Mouse (Mus musculus): Measurements from ENCODE around the gene Cfap57. TPM values are rescaled to one million over a fixed set of nuclear protein-coding genes. Genes with fewer than 3 reads are reported as not detected.

The Cfap57 gene
- polyA plus RNA-seq (2015; fragmentation: Nextera tagmentation; extraction: Ambion mirVana), result 0.25 and 0.39 TPM in 2 replicates

DNA sequence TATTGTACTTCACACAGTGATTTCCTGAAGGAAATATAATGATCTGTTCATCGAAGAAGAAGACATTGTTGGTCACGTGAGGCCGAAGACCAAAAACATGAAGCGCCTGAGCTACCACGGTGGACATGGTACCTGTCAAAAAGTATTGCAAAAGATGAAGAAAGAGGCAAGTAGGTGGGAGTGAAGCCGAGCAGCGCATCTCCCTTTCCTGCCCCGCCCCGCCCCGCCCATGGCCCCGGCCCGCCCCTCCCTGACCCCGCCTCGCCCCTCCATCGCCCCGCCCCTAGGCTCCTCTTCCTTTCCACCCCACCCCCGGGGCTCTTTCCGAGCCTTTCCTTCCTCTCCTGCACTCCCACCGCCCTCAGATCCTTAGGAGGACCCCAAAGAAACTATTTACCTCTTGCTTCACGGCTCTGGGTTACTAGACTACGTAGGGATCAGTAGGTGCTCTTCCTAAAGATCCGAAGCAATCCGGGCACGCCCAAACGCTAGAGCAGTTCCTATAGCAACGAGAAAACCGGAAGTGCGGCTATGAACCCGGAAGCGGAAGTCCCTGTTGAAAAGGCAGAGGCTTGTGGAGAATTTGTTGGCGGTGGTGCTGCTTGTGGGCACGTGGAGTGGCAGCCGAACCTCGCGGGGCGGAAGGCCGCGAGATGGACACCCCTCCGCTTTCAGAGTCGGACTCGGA is at the start of gene Cfap57, which contains the start of gene Ebna1bp2:
TSS of gene Cfap57 (minus strand) at position 499 of the 688 bp plus-strand sequence.
TSS of gene Ebna1bp2 (plus strand) at position 521 of the 688 bp plus-strand sequence.
- H3K27ac ChIP-seq, result peak within 1 kb of the TSS; percentile 32; the same call in 1 of the 2 replicates
- H3K4me2 ChIP-seq, result peak within 1 kb of the TSS; percentile 89
- peaks cover 11% of the 10 kb centered on the region for H3K4me1 ChIP-seq (replicated peaks)
- peak within 1 kb of the TSS; percentile 69 for H3K4me3 ChIP-seq
- peak within 1 kb of the TSS; percentile 70 for H3K9ac ChIP-seq
- H3K27me3 ChIP-seq, result no peaks in the 10 kb centered on the region
- peaks cover 22% of the 10 kb centered on the region for H3K36me3 ChIP-seq
- 1% methylated on average over 32 of the region's 41 CpGs for WGBS
- H3K9me3 ChIP-seq (replicated peaks), result no peaks in the 10 kb centered on the region
- ATAC-seq (replicated peaks; ENCODE audit: insufficient number of reproducible peaks, insufficient read depth, low FRiP score, low read depth), result peak; percentile 84

DNA sequence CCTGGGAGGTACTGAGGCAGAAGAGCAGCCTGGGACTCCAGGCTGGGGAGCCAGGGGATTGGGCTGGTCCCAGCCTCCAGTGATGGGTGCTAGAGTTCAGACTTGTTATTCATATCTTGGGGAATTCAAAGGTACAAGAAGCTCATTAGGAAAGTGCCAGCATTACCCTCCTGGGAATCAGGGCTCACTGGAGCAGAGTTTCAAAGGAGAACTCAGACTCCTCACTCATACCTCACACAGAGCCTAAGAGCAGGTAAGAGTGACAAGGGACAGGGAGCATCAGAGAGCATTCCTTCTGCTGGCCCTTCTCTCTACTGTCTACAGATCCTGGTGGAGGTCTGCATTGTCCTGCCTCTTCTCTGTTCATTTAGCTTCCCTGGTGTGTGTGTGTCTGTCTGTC is 38.1 kb upstream of the Cfap57 start, which contains the start of gene Olfr62:
TSS of gene Olfr62 (plus strand) at position 301 of the 400 bp plus-strand sequence.
- no peaks in the 10 kb centered on the region for H3K9me3 ChIP-seq (replicated peaks)
- no peak for ATAC-seq (replicated peaks; ENCODE audit: insufficient number of reproducible peaks, insufficient read depth, low FRiP score, low read depth)

DNA sequence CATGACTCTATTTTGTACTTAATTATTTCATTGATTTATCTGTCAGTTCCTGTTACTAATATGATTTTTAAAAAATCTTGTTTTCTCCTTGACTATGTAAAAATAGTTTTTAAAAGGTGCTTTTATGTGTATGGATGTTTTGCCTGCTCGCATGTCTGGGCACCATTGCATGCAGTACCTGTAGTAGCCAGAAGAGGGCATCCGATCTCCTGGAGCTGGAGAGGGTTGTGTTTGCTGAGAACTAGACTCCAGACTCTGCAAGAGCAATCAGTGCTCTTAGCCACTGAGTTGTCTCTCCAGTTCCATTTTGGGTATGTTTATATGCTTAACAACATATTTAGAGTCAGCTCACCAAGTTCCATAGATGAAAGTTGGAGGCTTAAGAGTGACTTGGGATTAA is 24.7 kb upstream of the Cfap57 start:
- Histone ChIP-seq H3K4me2 (no peak overlapping the region), H3K9me3 (replicated peaks) (no peaks in the 10 kb centered on the region), H3K4me1 (replicated peaks) (0 out of 2 replicates have a peak, but pooled peaks cover 6% of the 10 kb centered on the region), H3K9ac (no peak overlapping the region), H3K36me3 (no peaks in the 10 kb centered on the region), H3K4me3 (no peak overlapping the region), H3K27ac (no peak overlapping the region), H3K27me3 (no peaks in the 10 kb centered on the region)
- ATAC-seq (replicated peaks; ENCODE audit: insufficient number of reproducible peaks, insufficient read depth, low FRiP score, low read depth), result no peak
- WGBS, result 7% methylated on average over 2 of the region's 2 CpGs

More for the DNA sequence above, 38.1 kb upstream of the Cfap57 start, which contains the start of gene Olfr62:
- Histone ChIP-seq H3K27me3 (peaks cover 5% of the 10 kb centered on the region; the same call in 1 of the 2 replicates), H3K4me2 (no peak within 1 kb of the TSS), H3K36me3 (no peaks in the 10 kb centered on the region), H3K27ac (no peak within 1 kb of the TSS), H3K4me1 (replicated peaks) (no peaks in the 10 kb centered on the region), H3K9ac (no peak within 1 kb of the TSS), H3K4me3 (no peak within 1 kb of the TSS)

DNA sequence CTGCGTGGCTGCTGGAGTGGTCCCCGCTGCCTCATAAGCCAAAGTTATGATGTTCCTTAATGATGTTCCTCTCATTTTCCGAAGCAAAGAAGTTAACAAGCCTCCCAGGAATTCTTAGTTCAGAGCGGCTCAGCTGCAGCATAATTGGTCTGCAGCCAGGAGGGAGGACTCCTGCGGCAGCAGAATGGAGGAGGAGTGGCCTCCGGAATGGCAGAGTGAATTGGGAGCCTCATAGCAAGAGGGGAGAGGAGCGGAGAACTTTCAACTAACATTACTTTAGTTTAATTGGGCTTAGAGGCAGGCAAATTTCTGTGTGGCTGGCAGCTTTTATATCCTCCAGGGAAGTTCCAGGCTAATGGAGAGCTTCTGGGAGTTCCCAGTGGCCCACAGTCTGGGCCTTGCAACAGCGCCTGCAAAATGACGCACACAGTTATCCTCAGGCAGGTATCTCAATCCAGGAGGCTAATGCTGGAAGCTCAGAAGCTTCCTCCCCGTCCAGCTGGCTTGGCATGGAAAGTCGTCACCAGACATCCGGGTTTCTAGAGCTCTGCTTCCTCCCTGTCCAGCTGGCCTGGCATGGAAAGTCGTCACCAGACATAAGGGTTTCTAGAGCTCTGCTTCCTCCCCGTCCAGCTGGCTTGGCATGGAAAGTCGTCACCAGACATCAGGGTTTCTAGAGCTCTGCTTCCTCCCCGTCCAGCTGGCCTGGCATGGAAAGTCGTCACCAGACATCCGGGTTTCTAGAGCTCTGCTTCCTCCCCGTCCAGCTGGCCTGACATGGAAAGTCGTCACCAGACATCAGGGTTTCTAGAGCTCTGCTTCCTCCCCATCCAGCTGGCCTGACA is 22.0 kb upstream of the Cfap57 start:
- no peaks in the 10 kb centered on the region for H3K27me3 ChIP-seq
- H3K4me1 ChIP-seq (replicated peaks), result 0 out of 2 replicates have a peak, but pooled peaks cover 6% of the 10 kb centered on the region
- peak overlapping the region; percentile 26; the same call in 1 of the 2 replicates for H3K4me2 ChIP-seq
- WGBS, result 39% methylated on average over 20 of the region's 20 CpGs
- ATAC-seq (replicated peaks; ENCODE audit: insufficient number of reproducible peaks, insufficient read depth, low FRiP score, low read depth), result no peak
- H3K27ac ChIP-seq, result peak overlapping the region; percentile 32
- H3K9ac ChIP-seq, result no peak overlapping the region
- no peaks in the 10 kb centered on the region for H3K36me3 ChIP-seq
- no peaks in the 10 kb centered on the region for H3K9me3 ChIP-seq (replicated peaks)
- no peak overlapping the region for H3K4me3 ChIP-seq

DNA sequence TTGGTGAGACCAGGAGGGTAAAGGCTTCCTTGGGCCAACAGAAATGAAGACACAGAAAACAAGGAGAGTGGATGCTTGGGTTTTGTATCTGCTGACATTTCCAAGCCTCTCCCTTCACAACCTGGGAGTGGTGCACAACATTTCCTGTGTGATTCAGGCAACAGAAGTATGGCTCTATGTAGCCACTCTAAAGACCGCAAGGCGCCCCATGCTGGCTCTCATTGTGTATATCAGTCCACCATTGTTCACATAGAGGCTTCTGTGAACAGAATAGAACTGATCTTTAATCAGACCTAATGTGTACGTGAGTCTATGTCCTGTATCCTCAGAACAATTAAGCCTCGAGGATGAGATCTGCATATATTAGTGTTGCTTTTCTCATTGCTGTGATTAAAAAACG is 9.7 kb upstream of the Cfap57 start:
- 91% methylated on average over 5 of the region's 5 CpGs for WGBS
- H3K27ac ChIP-seq, result no peak overlapping the region
- no peak overlapping the region for H3K9ac ChIP-seq
- no peaks in the 10 kb centered on the region for H3K27me3 ChIP-seq
- no peaks in the 10 kb centered on the region for H3K9me3 ChIP-seq (replicated peaks)
- H3K4me1 ChIP-seq (replicated peaks), result no peaks in the 10 kb centered on the region
- ATAC-seq (replicated peaks; ENCODE audit: insufficient number of reproducible peaks, insufficient read depth, low FRiP score, low read depth), result no peak
- H3K36me3 ChIP-seq, result peaks cover 40% of the 10 kb centered on the region
- no peak overlapping the region for H3K4me3 ChIP-seq
- H3K4me2 ChIP-seq, result no peak overlapping the region

DNA sequence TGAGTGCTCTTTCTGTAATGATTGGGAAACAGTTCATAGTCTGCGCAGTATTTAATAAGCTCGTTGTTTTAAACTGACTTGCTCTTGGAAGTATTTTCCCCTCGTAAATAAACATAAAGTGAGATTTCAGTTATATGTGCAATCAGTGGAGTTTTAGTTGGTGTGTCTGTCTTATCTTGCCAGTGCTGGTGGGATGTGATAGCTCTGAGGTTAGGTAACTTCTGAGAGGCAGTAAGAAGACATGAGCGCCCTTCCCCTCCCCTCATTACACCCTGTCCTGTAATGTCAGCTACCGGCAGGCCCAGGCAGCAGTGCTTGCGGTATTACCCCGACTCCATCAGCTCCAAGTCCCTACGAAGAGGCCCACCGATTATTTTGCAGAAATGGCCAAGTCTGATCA is 1.2 kb upstream of the Cfap57 start:
- Histone ChIP-seq H3K36me3 (peaks cover 34% of the 10 kb centered on the region), H3K4me1 (replicated peaks) (peaks cover 11% of the 10 kb centered on the region), H3K9ac (peak overlapping the region; percentile 70; the same call in 1 of the 2 replicates), H3K9me3 (replicated peaks) (no peaks in the 10 kb centered on the region), H3K4me3 (peak overlapping the region; percentile 69), H3K27ac (no peak overlapping the region), H3K27me3 (no peaks in the 10 kb centered on the region), H3K4me2 (peak overlapping the region; percentile 89)
- no peak for ATAC-seq (replicated peaks; ENCODE audit: insufficient number of reproducible peaks, insufficient read depth, low FRiP score, low read depth)
- 87% methylated on average over 9 of the region's 9 CpGs for WGBS

DNA sequence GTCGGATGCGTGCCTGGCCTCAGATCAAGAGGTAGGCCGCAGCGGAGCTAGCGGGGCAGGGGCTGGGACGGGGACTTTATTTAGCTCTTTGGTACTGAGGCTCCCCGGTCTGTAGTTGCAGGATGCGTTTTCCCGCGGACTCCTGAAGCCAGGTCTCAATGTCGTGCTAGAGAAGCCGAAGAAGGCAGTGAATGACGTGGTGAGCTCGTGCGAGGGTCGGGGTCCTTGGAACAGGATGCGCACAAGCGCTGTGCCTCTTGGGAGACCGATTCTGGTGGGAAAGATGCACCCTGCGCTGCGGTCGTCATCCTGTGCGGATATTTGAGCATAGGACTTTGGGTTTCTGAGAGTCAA is 367 bp upstream of the Cfap57 start:
- Histone ChIP-seq H3K4me2 (peak overlapping the region; percentile 89), H3K4me1 (replicated peaks) (peaks cover 11% of the 10 kb centered on the region), H3K27me3 (no peaks in the 10 kb centered on the region), H3K9me3 (replicated peaks) (no peaks in the 10 kb centered on the region), H3K4me3 (peak overlapping the region; percentile 69), H3K36me3 (peaks cover 27% of the 10 kb centered on the region), H3K9ac (peak overlapping the region; percentile 70), H3K27ac (peak overlapping the region; percentile 32; the same call in 1 of the 2 replicates)
- peak; percentile 26; the same call in 1 of the 2 replicates for ATAC-seq (replicated peaks; ENCODE audit: insufficient number of reproducible peaks, insufficient read depth, low FRiP score, low read depth)
- WGBS, result under 1% methylated on average over 23 of the region's 23 CpGs

DNA sequence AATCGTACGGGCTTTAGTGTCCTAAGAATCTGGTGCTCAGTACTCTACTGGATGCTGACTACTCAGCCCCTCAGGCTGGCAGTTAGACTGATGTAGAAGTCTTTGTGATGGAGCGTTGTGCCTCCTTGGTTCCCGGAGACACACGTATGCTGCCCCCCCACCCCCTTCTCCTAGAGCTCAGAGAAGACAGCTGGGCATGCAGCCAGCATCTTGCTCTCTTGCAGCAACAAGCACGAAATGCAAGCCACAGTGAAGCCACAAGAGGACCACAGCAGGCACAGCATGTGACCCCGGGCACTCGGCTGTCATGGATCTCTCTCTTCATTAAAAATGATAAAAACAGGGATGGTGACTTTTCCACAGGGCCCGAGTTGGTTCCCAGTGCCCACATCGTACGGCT is 5.2 kb downstream of the Cfap57 start:
- no peak for ATAC-seq (replicated peaks; ENCODE audit: insufficient number of reproducible peaks, insufficient read depth, low FRiP score, low read depth)
- 74% methylated on average over 11 of the region's 11 CpGs for WGBS

DNA sequence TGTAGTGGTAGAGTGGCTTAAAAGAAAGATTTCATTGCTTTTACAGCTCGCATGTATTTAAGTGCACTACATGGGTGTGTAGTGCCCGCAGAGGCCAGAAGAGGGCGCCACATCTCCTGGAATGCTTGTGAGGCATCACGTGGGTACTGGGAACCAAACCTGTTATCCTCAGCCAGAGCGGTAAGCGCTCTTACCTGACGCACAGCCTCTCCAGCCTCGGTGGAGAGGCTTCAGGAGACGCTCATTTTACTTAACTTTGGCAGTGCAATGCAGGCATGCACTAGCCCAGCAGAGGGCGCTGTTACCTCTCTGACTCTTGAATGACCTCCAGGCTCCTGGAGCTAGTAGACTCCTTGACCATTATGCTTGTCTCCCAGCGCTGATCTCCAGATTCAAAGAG is 8.0 kb downstream of the Cfap57 start:
- no peaks in the 10 kb centered on the region for H3K4me1 ChIP-seq (replicated peaks)
- H3K9me3 ChIP-seq (replicated peaks), result no peaks in the 10 kb centered on the region
- peaks cover 39% of the 10 kb centered on the region for H3K27me3 ChIP-seq
- WGBS, result 21% methylated on average over 11 of the region's 11 CpGs
- H3K27ac ChIP-seq, result no peak overlapping the region
- H3K4me3 ChIP-seq, result no peak overlapping the region
- no peaks in the 10 kb centered on the region for H3K36me3 ChIP-seq
- no peak for ATAC-seq (replicated peaks; ENCODE audit: insufficient number of reproducible peaks, insufficient read depth, low FRiP score, low read depth)
- H3K9ac ChIP-seq, result no peak overlapping the region
- H3K4me2 ChIP-seq, result no peak overlapping the region

More for the DNA sequence above, 5.2 kb downstream of the Cfap57 start:
- Histone ChIP-seq H3K27me3 (peaks cover 23% of the 10 kb centered on the region), H3K9ac (no peak overlapping the region), H3K27ac (no peak overlapping the region), H3K9me3 (replicated peaks) (no peaks in the 10 kb centered on the region), H3K36me3 (no peaks in the 10 kb centered on the region), H3K4me1 (replicated peaks) (no peaks in the 10 kb centered on the region), H3K4me3 (no peak overlapping the region), H3K4me2 (no peak overlapping the region)

DNA sequence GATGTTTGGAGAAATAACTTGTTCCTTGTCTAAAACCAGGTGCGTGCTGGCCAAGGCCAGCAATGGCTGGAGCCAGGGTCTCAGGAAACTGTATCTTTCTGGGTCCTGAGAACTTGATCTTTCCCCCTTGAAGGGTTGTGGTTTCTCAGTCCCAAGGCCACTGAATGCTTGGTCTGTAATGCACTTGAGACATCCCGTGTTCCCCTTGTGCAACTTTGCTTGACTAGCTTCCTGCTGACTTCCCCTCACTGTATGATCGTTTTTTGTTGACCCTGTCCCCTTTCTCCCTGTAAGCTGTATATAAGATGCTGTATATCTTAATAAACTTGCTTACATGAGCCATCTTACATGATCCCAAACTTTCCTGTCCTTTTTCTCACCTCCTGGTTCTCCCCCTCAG is 10.7 kb downstream of the Cfap57 start:
- no peak overlapping the region for H3K27ac ChIP-seq
- H3K9ac ChIP-seq, result no peak overlapping the region
- H3K9me3 ChIP-seq (replicated peaks), result no peaks in the 10 kb centered on the region
- H3K4me3 ChIP-seq, result no peak overlapping the region
- H3K4me2 ChIP-seq, result no peak overlapping the region
- peaks cover 39% of the 10 kb centered on the region for H3K27me3 ChIP-seq
- H3K4me1 ChIP-seq (replicated peaks), result no peaks in the 10 kb centered on the region
- 57% methylated on average over 3 of the region's 3 CpGs for WGBS
- no peak for ATAC-seq (replicated peaks; ENCODE audit: insufficient number of reproducible peaks, insufficient read depth, low FRiP score, low read depth)
- H3K36me3 ChIP-seq, result no peaks in the 10 kb centered on the region

DNA sequence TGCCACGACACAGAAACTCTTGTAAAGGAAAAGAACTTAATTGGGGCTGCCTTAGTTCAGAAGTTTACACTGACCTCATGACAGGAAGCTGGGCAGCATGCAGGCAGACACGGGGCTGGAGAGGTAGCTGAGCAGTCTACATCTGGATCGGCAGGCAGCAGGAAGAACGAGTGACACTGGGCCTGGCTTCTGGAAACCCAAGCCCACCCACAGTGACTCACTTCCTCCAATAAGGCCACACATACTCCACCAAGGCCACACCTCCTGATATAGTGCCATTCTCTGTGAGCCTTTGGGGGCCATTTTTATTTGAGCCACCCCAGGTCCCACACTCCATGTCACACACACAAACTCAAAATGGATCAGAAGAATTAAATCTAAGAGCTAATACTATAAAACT is 16.5 kb downstream of the Cfap57 start:
- 40% methylated on average over 4 of the region's 4 CpGs for WGBS
- Histone ChIP-seq H3K9me3 (replicated peaks) (no peaks in the 10 kb centered on the region), H3K4me1 (replicated peaks) (no peaks in the 10 kb centered on the region), H3K9ac (no peak overlapping the region), H3K27ac (no peak overlapping the region), H3K4me3 (no peak overlapping the region), H3K27me3 (peaks cover 6% of the 10 kb centered on the region; the same call in 1 of the 2 replicates), H3K36me3 (no peaks in the 10 kb centered on the region), H3K4me2 (no peak overlapping the region)
- ATAC-seq (replicated peaks; ENCODE audit: insufficient number of reproducible peaks, insufficient read depth, low FRiP score, low read depth), result no peak
